Mouse (Mus musculus) spleen, postnatal 10 days (tissue): ENCODE measurements at regions not wholly inside any gene's neighbourhood (a gene's known extent, or its start where the extent isn't known, plus 50 kb on each side); places are given as distances from the start of the nearest gene placed in this dataset.

ENCODE experiments used
- DNase-seq, 2 experiments: peaks; one replicate each; pipeline ENCODE4 v3.0.0; 2021 to 2022; ENCODE audit warnings: low spot score in 2 of 2

- no peak for DNase-seq
These were observed 60.1 kb upstream of the Irx1 start for GRCm38 (mm10) chr13:72023666-72024065.

DNA sequence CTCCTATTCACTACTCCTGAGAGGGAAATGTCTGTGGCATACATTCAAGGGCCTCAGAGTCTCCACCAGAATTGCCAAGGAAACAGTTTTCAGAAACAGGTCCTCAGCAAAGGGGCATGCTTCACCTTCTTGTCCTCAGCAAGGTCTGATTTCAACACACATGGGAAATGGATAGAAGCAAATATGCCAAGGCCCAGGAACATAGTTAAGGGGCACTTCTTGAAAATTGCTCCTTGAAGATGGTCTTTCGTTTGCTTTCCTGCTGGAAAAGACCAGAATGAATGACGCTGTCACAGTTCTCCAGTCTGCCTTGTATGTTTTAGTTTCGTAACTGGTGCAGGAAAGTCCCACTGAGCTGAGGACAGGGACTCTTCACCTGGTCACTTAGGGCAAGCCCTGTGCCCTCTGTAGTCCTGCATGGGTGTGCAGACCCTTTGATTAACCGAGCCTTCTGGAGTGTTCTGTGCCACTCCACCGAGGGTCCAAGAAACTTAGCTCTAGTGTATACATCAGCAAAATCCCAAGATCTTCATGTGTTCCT is 80.5 kb upstream of the Irx1 start:
- no peak for DNase-seq

DNA sequence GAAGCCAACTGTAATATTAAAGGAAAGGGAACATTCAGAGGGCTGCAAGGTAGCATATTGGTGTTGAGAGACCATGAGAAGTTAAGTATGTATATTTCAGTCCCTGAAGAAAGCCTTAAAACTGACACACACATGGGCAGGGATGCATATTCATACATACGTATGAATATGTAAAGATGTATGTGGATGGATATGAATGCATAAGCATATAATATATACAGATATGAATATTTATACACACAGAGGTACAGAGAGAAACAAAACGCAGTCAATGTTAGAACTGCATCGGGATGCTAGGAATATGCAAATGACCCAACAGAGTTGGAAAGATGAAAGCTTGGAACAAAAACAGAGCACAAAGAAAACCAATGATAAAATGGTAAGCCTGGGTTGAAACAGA is 92.9 kb upstream of the Irx1 start:
- DNase-seq, result no peak

- no peak for DNase-seq
These were observed 98.1 kb upstream of the Irx1 start for GRCm38 (mm10) chr13:72061659-72062058.

DNA sequence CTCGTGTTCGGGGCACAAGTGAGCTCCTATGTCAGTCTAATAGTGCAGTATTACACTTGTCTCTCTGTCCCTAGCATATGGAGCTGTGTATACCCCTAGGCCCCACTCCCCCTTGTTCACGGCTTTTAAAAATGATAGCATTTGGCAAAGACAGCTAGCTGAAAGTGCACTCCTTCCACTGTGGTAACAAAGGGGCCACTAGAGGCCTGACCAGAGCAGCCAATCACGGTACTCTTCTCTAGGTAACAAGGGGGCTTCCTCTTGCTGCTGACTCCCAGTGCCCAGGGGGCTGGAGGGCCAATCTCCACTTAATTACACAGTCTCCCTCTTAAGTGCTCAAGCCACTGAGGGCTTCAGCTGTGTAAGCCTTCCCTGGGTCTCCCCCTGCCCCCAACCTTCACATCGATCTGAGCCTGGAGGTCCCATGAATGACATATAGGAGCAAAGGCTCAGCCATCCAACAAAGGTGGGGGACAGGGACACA is 99.8 kb upstream of the Irx1 start:
- DNase-seq, result no peak

- no peak for DNase-seq
These were observed 133.1 kb upstream of the Irx1 start for GRCm38 (mm10) chr13:72096585-72096984.

- DNase-seq, result no peak
These were observed 133.7 kb upstream of the Irx1 start for GRCm38 (mm10) chr13:72097268-72097667.

GRCm38 (mm10) chr13:72097811-72098210 is 134.3 kb upstream of the Irx1 start:
- no peak for DNase-seq

- no peak for DNase-seq
These were observed 137.2 kb upstream of the Irx1 start for GRCm38 (mm10) chr13:72100741-72101140.

DNA sequence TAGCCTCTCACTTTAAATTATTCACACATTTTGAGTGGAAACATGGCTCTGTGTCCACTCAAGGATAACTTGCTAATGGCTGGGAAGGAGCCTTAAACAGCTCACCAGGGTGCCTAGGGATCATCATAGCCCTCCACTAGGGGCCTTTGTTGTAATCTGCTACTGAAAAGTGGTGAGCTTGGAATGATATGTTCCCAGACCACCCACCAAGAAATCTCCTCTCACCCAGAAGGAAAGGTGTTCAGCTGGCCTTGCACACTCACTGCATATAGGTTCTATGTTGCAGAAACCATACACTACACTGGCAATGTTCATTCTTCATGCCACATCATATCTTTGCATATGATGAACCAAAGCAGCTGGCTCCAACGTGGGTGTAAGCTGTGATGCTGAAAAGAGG is 145.1 kb upstream of the Irx1 start:
- no peak for DNase-seq

DNA sequence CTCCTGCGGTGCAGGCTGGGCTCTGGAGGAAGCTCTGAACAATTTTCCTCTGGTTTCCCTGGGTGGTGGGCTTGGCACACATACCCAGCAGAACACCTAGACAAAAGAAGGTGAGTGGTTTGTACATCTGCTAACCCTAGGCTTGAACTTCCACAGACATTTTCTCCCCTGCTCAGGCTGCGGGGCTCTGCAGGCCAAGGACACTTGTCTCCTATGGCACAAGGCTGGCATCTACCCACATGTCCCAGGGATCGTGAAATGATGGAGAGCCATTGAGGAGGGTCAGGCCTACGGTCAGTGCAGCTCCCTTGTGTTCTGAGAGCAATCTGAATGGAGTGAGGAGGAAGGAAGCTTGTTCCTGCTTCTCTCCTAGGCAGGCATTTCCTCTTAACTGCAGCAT is 150.4 kb upstream of the Irx1 start:
- no peak for DNase-seq

DNA sequence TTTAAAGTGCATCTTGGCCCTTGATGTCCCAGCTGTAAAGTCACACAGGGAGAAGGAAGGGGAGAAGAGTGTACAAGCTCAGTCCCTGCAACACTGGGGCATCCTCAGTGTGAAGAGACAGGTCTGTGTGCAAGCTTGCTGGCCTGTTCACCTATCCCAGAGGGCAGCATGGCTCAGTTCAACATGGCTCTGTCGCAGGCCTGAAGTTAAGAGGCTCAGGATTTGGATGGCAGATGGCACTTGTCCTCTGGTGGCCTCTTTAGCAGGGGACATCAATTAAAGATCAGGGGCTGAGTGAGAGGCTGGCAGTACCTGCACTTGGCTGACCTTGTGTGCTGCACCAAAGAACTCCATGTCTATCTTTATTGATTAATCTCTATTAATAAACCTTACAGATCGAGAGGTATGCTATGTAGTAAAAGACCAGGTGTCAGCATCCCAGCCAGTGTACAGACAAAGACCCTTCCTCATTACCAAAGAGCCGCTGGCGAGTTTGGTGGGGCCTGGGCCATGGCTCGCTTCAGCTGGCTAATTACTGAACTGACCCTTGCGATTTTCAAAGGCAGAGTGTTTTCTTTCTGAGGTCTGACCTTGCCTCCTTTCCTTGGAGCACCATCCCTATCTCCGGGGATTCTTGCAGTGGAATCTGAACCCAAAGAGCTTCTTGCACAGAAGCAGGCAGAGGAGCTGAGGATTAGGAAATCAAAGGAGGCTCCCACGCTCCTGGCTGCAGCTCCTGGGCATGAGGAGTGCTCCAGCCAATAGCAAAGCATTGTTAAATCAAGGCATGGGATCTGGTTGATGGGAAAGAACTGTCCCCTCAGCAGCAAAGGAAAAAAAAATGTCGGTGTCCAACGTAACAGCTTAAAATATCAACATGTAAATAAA is 151.5 kb upstream of the Irx1 start:
- no peak for DNase-seq

DNA sequence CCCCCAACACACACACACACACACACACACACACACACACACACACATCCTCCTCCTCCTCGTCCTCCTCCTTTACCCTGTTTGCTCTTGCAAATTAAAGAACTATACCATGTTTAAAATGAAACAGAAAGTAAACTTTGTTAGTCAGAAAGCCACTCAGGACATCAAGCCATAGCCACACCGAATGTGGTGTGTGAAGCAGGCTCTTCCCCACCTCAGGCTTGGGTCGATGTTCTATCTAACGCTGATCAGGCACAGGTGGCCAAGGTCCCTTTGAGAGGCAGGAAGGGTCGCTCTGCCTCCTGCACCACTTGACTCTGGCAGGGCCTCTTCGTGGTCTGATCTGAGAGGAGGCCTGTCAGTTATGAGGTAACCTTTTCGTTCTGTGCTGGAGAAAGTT is 156.9 kb upstream of the Irx1 start:
- no peak for DNase-seq

- no peak for DNase-seq
These were observed 157.5 kb upstream of the Irx1 start for GRCm38 (mm10) chr13:72120911-72121553.

GRCm38 (mm10) chr13:72121554-72122229 is 158.2 kb upstream of the Irx1 start:
- DNase-seq, result no peak

GRCm38 (mm10) chr13:72122230-72122627 is 158.7 kb upstream of the Irx1 start:
- DNase-seq, result no peak

DNA sequence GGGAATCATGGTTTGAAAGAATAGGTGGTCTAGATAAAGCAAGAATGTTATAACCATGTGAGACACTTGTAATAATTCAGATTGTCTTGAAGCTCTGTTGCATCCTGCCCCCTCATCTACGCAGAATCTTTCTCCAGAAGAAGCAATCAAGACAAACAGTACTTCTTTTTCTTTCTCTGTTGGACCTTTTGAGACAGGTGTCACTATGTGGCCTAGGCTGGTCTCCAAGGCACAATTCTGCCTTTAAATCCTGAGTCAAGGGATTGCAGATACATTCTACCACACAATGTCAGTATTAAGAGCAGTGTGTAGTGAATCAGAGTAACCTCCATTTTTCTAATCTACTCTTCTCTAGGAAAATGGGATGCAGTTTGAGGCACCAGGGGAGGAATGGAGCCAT is 164.8 kb upstream of the Irx1 start:
- DNase-seq, result no peak

DNA sequence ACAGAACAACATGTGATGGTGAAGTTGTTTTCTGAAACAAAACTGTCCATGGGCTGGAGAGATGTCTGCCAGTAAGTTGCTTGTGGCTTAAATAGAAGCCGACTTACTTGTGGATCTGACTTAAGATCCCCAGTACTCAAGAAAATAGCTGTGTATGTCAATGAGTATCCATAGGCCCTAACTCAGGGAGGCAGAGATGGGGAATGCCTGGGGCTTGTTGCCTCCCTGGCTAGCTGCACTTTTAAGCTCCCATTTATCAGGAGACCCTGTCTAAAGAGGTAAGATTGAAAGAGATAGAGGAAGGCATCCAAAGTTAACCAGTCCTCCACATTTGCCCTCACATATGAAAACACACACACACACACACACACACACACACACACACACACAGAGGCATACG is 167.8 kb upstream of the Irx1 start:
- no peak for DNase-seq

GRCm38 (mm10) chr13:72134101-72134768 is 170.7 kb upstream of the Irx1 start:
- no peak for DNase-seq

DNA sequence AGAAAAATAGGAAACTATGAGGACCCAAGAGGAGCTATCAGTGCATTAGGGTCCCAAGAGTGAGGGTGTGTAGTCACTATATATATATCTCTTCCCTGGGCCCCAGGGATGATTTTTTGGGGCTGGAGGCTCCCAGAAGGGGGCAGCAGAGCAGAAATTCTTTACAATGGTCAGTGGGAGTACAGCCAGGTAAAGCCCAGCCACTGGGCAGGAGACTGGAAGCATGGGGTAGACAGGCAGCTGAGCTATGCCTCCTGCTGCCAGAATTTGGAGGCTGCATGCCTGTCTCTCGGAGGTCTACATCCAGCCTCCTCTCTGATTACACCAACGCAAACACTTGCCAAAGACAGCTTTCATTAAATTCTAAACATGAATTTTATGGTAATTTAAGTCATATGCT is 202.7 kb upstream of the Irx1 start:
- DNase-seq, result no peak

- DNase-seq, result no peak
These were observed 203.9 kb upstream of the Irx1 start for GRCm38 (mm10) chr13:72167434-72167833.

- DNase-seq, result no peak
These were observed 220.1 kb upstream of the Irx1 start for GRCm38 (mm10) chr13:72183636-72184035.
